ENCODE assay signal across 10 mouse cellular contexts in genomic region chr10:123426527-123427363, GRCm38 (mm10).
DNase-seq lines count a peak whose midpoint lies in the region; ATAC-seq and TF ChIP-seq lines count a peak whose summit lies in the region.
"Had no signal": no experiment of that assay in that cellular context is flagged by ENCODE, and none has a peak within 500 bp of the region (broad histone marks: within the 10 kb centered on the region; RNA-seq: fewer than 3 reads in every experiment).

No protein-coding gene starts in this region.

- no peak overlapping the region for H3K4me3 ChIP-seq in stomach, embryonic 16.5 days (replicated peaks; ENCODE audit: low read length)
- H3K4me3 ChIP-seq in stomach, postnatal 0 days (ENCODE audit: low read depth, low read length): no peak overlapping the region
- H3K4me3 ChIP-seq in lung, postnatal 0 days (ENCODE audit: low read depth, low read length): no peak overlapping the region
- H3K4me3 ChIP-seq: kidney, embryonic 15.5 days; lung, embryonic 15.5 days had no signal

- H3K4me1 ChIP-seq in stomach, embryonic 16.5 days (ENCODE audit: control insufficient read depth, insufficient read depth, low read length): no peaks in the 10 kb centered on the region
- no peaks in the 10 kb centered on the region for H3K4me1 ChIP-seq in stomach, postnatal 0 days (replicated peaks; ENCODE audit: control insufficient read depth, insufficient read depth)
- H3K4me1 ChIP-seq in lung, postnatal 0 days (ENCODE audit: insufficient read depth, low read depth, low read length): no peaks in the 10 kb centered on the region
- H3K4me1 ChIP-seq: kidney, embryonic 15.5 days; lung, embryonic 15.5 days had no signal

- DNase-seq in stomach, postnatal 0 days (ENCODE audit: low spot score): no peak
- peak; percentile 70 to 82 for DNase-seq in left cerebral cortex, adult 18-20 months (ENCODE audit: low spot score in 2 of 2)
- no peak for DNase-seq in lung, postnatal 0 days (ENCODE audit: low spot score)
- DNase-seq in spleen, postnatal 36 days (ENCODE audit: low spot score in 2 of 2): no peak
- no peak for DNase-seq in liver
- DNase-seq: adrenal gland, adult 2 months had no signal

- TF ChIP-seq EP300 in stomach, postnatal 0 days (optimal IDR thresholded peaks at IDR 0.05): no peak
- no peak for TF ChIP-seq EP300 in lung, postnatal 0 days (IDR thresholded peaks at IDR 0.05)

- H3K27me3 ChIP-seq in stomach, embryonic 16.5 days (ENCODE audit: control insufficient read depth, insufficient read depth, low read length): no peaks in the 10 kb centered on the region
- H3K27me3 ChIP-seq in stomach, postnatal 0 days (ENCODE audit: control insufficient read depth, insufficient read depth, low read length): no peaks in the 10 kb centered on the region
- H3K27me3 ChIP-seq in lung, postnatal 0 days (replicated peaks; ENCODE audit: insufficient read depth, low read length): no peaks in the 10 kb centered on the region
- H3K27me3 ChIP-seq: kidney, embryonic 15.5 days; lung, embryonic 15.5 days had no signal

- no peak overlapping the region for H3K27ac ChIP-seq in stomach, embryonic 16.5 days (ENCODE audit: low read length)
- no peak overlapping the region for H3K27ac ChIP-seq in stomach, postnatal 0 days (replicated peaks)
- no peak overlapping the region for H3K27ac ChIP-seq in lung, postnatal 0 days (ENCODE audit: low read length)
- H3K27ac ChIP-seq: kidney, embryonic 15.5 days; lung, embryonic 15.5 days had no signal

- no peaks in the 10 kb centered on the region for H3K9me3 ChIP-seq in stomach, embryonic 16.5 days (replicated peaks; ENCODE audit: control insufficient read depth, low read length)
- H3K9me3 ChIP-seq in stomach, postnatal 0 days (ENCODE audit: control insufficient read depth, low read length): no peaks in the 10 kb centered on the region
- H3K9me3 ChIP-seq in lung, postnatal 0 days (ENCODE audit: low read length): no peaks in the 10 kb centered on the region
- H3K9me3 ChIP-seq: kidney, embryonic 15.5 days; lung, embryonic 15.5 days had no signal

- 72% methylated on average over 8 of the region's 8 CpGs for WGBS in stomach, embryonic 16.5 days
- 65% methylated on average over 8 of the region's 8 CpGs for WGBS in stomach, postnatal 0 days
- 78% methylated on average over 8 of the region's 8 CpGs for WGBS in lung, postnatal 0 days

- no peaks in the 10 kb centered on the region for H3K36me3 ChIP-seq in stomach, embryonic 16.5 days (ENCODE audit: control insufficient read depth, insufficient read depth, low read length)
- no peaks in the 10 kb centered on the region for H3K36me3 ChIP-seq in stomach, postnatal 0 days (ENCODE audit: control insufficient read depth, insufficient read depth, low read length)
- H3K36me3 ChIP-seq in lung, postnatal 0 days (ENCODE audit: insufficient read depth, low read length): no peaks in the 10 kb centered on the region
- H3K36me3 ChIP-seq: kidney, embryonic 15.5 days; lung, embryonic 15.5 days had no signal

- H3K9ac ChIP-seq in stomach, embryonic 16.5 days (ENCODE audit: low read length): no peak overlapping the region
- H3K9ac ChIP-seq in stomach, postnatal 0 days (ENCODE audit: low read length): no peak overlapping the region
- no peak overlapping the region for H3K9ac ChIP-seq in lung, postnatal 0 days (replicated peaks; ENCODE audit: low read depth)
- H3K9ac ChIP-seq: kidney, embryonic 15.5 days; lung, embryonic 15.5 days had no signal

- ATAC-seq in stomach, embryonic 16.5 days (ENCODE audit: insufficient read depth, low FRiP score): peak; percentile 21; the same call in 1 of the 2 replicates
- no peak for ATAC-seq in stomach, postnatal 0 days (ENCODE audit: low FRiP score, low TSS enrichment)
- peak; percentile 91 for ATAC-seq in frontal cortex, adult (ENCODE audit: low TSS enrichment)
- no peak for ATAC-seq in lung, postnatal 0 days

- no peak overlapping the region for H3K4me2 ChIP-seq in stomach, embryonic 16.5 days (ENCODE audit: low read depth, low read length)
- H3K4me2 ChIP-seq in stomach, postnatal 0 days (replicated peaks; ENCODE audit: low read depth): no peak overlapping the region
- no peak overlapping the region for H3K4me2 ChIP-seq in lung, postnatal 0 days (replicated peaks; ENCODE audit: low read depth, low read length)
- H3K4me2 ChIP-seq: kidney, embryonic 15.5 days; lung, embryonic 15.5 days had no signal

- TF ChIP-seq CTCF in stomach, postnatal 0 days (IDR thresholded peaks at IDR 0.05; ENCODE audit: low read depth): no peak
- no peak for TF ChIP-seq CTCF in lung, postnatal 0 days (IDR thresholded peaks at IDR 0.05)

Comparison
In these comparisons a context has a peak if more than half of its experiments do, and no peak if none do; other contexts are left out.
1. ATAC-seq: peak in stomach, embryonic 16.5 days (single experiment) and frontal cortex, adult (single experiment); none in stomach, postnatal 0 days (single experiment) and lung, postnatal 0 days (single experiment).
2. DNase-seq: peak in left cerebral cortex, adult 18-20 months (2 of 2); none in stomach, postnatal 0 days (single experiment), lung, postnatal 0 days (single experiment), spleen, postnatal 36 days (0 of 2) and liver (single experiment).